Mouse (Mus musculus) heart, postnatal 0 days (tissue): ENCODE measurements around the gene Pcsk5.

ENCODE experiments used
- CTCF ChIP-seq: IDR thresholded peaks from 2 replicates; pipeline ENCODE4 v1.5.1; 2016; ENCODE audit warnings: antibody characterized with exemption, control low read depth, low read depth
- EP300 ChIP-seq: IDR thresholded peaks from 2 replicates; pipeline ENCODE4 v1.6.1; 2016; ENCODE audit warnings: antibody characterized with exemption, low read depth

DNA sequence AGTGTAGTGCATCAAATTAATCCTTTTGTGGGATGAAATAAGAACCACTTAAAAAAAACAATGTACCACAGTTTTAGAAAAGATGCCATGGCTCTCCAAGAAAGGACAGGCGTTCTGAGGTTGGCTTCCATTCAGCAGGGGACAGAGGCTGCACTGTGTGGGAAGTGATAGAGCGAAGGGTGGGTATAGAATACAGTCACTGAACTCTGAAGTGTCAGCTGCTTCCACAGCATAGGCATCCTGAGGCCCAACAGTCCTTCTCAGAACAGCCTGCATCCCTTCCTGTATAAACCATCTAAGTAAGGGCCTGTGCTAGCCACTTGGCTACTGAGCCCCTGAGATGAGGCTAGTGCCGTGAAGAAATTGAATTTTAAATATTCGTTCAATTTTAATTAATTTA is 271.3 kb downstream of the Pcsk5 start:
- TF ChIP-seq EP300 (no peak), CTCF (no peak)
